Mouse (Mus musculus) testis, postnatal 14 days (tissue): Measurements from ENCODE around the gene Serinc3.
"Not testable (repeated sequence)": the region's sequence is repeated elsewhere in the genome, so short reads cannot be mapped to it uniquely, and the experiment has no call there.

Experiments
- DNase-seq: peaks from one replicate; pipeline ENCODE4 v3.0.0; 2021; ENCODE audit warnings: low spot score

Serinc3 gene

GRCm38 (mm10) chr2:163644575-163645385, at the start of gene Serinc3:
Serinc3 (minus strand) TSS chr2:163645131.
- peak; percentile 98 for DNase-seq

DNA sequence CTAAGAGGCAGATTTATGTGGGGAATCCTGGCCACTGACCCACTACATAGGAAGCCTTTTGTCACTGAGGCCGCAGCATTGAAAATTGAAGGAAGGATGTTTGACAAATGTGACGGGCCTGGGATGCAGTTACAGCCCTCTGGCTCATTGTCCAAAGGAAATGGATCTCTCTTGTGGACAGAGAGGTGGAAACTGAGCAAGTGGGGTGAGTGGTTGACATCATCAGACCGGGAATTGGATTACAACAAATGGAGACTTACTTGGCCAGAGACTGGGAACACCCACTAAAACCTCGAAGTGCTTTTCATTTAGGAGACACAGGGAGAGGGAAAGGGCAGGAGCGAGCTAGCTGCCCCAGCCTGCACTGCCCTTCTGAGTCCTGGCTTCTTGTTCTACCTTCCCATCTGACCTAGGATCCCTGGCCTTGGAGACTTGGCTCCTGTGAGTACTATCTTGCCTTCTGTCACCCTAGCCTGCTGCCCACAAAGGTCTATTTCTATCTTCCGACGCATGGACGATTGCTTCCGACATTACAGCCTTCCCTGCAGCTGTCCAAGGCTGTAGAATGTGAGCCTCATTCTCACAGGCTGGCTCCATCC, 48.9 kb upstream of the Serinc3 start:
- no peak for DNase-seq

DNA sequence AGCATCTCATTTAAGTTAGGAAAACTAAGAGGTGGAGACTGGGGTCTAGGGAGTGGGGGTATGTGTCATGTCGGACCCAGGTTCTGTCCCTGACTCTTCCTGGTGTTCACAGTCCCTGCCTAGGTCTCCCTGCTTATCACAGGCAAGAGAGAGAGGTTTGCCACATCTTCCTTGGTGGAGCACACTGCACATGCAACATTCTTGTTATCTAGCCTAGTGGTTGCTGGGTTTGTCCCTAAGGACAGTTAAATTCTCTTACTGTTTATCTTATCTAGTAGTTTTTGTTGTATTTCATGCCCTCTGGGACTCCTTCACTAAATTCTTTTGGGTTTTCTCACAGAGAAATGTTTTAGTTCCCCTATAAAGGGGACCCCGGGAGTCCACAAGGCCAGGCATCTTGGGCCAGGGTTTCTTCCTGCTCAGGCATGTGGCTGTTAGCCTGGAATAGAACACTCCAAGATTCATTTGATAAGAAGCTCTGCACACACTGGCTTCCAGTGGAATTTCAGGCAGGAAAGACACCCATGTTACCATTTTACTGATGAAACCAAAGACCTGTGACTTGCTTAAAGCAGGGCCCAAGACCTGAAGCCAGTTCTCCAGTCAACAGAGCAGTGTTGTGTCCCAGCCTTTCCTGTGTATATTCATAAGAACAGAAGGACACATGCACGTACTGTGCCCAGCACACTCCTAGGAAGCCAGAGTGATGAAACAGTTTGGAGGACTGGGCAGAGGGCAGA, 48.1 kb upstream of the Serinc3 start:
- no peak for DNase-seq

- DNase-seq = no peak
Observed at GRCm38 (mm10) chr2:163691846-163692605, 47.1 kb upstream of the Serinc3 start.

DNA sequence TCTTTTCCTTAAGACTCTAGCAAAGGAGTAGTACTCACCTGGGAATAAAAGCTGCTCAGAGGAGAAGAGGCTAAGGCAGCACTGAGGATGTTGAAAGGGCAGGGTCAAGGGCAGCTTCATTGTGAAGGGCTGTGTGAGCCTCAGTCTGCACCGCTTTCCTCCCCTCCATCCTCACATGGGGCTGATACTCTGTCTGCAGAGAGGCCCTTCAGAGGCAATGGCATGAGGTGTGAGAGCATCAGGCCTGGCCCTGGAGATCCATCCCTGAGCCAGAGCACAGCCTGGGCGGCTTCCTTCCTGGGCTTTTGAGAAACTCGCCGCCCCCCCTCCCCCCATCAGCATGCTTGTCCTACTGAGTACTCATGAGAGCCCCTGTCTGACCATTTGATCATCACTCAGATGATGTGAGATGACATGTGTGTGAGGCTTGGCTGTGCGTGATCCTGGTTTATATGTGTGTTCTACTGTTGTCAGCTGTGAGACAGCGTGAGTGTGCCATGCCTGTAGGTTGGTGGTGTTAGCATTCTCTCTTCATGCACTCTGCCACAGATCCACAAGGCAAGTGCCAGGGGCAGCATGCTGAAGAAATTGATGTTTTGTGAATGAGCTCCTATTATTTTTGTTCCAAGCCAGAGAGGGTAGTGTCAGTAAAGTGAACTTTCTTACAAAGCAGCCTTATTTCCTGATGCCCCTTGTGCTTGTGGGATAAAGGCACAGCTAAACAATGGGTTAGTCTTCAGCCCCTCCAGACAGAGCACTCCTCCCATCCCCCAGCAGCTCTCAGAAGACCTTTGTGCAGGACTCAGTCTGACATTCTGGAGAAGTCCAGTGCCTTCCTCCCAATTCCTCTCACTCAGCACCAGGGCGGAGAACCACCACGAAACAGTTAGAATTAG, 45.7 kb upstream of the Serinc3 start:
- no peak for DNase-seq

DNA sequence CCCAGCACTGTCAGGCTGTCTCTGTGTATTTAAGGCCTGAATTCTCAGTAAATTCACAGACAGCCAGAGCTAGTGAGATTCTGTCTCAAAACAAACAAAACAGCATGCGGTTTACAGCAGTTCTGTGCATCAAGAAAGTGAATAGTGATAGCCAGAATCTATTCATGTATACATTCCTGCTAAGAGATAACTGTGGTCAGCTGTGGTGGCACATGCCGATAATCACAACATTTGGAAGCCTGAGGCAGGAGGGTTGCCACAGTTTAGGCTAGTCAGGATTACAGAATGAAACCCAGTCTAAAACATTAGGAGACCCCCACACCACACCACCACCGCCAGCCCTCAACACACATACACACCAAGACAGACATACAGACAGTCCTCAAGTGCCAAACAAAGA, 44.8 kb upstream of the Serinc3 start:
- no peak for DNase-seq

- DNase-seq = not testable (repeated sequence)
Observed at GRCm38 (mm10) chr2:163688377-163688776, 43.4 kb upstream of the Serinc3 start.

DNA sequence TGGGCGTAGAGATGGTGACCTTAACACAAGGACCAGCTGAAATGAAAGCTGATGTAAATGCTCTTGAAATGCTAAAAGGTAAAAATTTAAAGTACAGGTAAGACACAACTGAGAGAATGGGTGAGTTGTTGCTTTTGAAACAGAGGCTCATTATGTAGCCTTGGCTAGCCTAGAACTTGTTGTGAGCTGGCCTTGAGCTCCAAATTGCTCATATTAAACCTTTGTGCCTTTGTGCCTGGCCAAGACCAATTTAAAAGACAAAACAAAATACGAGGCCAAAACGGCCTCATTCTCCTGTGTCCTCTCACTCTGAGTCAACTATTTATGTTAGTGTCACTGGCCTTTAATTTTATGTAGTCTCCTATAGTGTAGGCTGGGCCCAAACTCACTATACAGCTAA, 42.0 kb upstream of the Serinc3 start:
- DNase-seq = no peak

- no peak for DNase-seq
Observed at GRCm38 (mm10) chr2:163686233-163686632, 41.3 kb upstream of the Serinc3 start.

DNA sequence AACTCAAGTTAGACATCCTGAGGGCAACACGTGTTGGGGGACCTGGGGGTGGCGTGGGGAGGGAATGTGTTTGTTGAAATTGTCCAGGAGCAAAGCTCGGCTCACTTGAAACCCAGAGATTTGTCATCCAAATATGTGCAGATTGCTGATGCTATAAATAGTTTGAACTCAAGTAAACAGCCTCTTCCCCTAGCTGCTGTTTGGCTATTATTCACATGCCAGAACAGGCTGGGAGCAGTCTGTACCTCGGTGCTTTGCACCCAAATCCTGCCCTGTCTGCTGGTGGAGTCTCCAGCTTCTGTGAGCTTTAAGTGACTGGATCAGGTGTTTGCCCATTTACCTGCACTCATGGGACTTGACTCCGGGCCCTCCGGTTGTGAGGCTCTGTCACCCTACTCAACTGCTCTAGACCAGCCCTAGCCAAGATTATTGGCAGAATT, 40.9 kb upstream of the Serinc3 start:
- no peak for DNase-seq

- DNase-seq = no peak
Observed at GRCm38 (mm10) chr2:163685287-163685686, 40.4 kb upstream of the Serinc3 start.

DNA sequence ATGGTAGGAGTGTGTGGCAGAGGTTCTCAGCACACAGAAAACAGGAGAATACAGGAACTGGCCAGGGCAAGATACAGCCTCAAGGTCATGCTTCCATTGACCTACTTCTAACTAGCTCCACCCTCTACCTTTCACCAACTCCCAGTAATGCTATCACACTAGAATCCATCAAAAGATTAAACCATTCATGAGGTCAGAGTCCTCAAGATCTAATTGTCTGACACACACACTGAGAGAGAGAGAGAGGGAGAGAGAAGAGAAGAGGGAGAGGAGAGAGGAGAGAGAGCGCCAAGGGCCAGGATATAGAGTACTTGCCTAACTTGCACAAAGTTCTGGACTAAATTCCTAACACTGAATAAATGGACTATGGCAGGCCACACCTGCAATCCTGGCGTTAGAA, 37.4 kb upstream of the Serinc3 start:
- DNase-seq = no peak

DNA sequence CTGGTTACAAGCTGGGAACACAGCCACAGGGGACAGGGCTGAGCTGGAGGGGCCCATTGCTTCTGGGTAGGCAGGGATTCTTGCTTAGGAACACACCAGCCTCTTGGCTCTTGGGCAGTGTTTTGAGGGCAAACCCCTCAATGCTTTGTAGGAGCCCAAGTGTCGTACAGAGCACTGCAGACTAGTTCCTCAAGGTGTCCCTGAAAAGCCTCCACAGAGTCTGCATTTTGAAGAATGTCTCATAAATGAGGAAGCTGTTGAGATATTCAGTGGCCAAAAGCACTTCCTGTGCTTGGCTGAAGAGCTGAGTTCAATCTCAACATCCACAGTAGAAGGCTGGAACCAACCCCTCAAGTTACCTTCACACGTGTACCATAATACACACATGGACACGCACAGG, 31.8 kb upstream of the Serinc3 start:
- no peak for DNase-seq

DNA sequence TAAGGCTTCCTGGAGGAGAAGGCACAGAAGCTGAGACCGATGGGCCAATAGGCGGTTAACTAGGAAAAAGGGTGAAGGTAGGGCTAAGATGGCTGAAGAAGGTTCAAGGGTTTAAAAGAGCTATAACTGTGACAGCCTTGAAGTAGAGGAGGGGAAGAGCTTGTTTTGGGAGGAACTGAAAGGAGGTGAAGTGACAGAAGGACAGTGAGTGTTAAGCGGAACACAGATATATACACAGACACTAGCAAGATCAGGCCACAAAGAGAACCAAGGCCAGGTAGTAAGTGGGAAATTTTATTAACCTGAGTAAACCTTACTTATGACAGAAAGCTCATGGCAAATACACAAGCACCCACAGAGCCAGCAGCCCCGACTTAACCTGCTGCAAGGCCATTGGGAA, 31.4 kb upstream of the Serinc3 start:
- DNase-seq = no peak

DNA sequence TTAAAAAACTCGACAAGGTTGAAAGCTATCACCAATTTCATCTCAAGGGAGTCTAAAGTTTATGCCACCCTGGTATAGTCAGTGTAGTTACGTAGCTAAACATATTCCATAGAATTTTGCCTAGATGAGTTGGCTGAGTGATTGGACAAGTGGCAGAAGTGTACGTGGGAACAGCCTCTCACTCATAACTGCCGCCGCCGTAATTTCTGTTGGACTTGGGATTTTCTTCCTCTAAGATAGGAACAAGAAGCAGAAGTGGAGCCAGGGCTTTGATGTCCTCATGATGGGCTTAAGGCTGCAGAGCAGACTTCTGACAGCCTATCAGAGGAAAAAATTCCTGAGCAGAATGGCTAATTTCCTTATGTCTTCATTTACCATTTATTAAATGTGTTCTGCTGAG, 30.7 kb upstream of the Serinc3 start:
- no peak for DNase-seq

GRCm38 (mm10) chr2:163675144-163675619, 30.3 kb upstream of the Serinc3 start:
- no peak for DNase-seq

DNA sequence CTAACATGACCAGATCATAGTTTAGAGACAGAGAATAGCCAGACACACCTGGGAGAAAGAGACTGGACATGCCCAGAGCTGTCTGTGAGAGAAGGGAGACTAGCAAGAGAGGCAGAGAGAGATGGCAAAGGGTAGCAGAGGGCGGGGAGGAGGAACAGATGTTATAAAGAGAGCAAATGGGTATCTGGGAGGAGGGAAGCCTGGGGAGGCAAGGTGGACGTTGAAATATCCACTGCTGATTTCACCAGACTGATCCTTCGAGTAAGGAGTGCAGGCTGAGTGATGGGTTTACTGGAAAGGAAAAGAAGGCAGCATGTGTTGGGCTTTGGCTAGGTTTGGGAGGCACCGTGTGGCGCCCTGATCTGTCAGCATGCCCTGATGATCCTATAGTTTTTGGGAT, 29.5 kb upstream of the Serinc3 start:
- no peak for DNase-seq

DNA sequence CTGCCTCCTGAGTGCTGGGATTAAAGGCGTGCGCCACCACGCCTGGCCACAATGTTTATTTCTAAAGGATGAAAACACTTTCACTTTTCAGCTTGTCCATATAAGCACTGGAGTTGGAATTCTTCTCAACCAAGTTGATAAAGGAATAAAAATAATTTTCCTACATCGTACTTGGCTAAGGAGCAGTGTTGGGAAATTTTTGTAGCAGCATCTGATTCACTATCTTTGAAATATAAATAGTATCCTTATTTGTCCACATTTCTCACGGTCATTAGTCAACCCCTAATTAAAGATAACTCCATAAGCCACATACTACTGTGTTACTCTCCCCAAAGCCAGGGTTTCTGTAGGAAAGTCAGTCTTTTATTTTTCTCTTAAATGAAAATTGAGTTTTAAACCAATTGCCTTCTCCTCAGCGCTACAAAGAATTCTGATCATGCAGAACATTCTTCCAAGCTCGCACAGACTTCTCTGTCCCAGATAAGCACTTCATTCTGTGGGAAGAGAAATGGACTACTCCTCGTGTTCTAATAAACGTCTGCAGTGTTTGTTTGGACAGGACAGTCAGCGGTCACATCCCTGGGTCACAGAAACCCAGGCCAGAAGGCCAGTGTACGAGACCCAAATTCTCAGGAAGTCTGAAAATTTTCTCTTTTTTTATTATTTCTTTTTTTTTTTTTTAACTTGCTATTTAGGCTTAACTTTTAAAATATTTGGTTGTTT, 26.1 kb upstream of the Serinc3 start:
- no peak for DNase-seq

- DNase-seq = no peak
Observed at GRCm38 (mm10) chr2:163667045-163667444, 22.1 kb upstream of the Serinc3 start.

DNA sequence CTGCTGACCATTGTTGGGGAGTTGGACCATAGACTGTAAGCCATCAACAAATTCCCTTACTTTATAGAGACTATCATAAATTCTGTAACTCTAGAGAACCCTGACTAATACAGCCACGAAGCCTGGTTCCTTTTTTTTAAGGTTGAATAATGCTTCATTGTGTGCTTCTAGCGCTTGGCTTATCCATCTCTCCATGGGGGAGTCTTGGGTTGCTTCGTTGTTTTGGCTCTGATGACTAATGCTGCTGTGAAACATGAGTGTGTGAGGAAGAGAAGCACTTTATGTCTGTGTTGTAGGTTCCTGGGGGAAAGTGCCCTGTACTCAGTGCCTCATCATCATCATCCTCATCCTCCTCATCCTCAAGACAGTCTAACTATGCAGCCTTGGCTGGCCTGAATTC, 19.0 kb upstream of the Serinc3 start:
- DNase-seq = no peak
